Mouse (Mus musculus) midbrain, postnatal 0 days (tissue): ENCODE results near the gene C1qtnf1. TPM values are rescaled to one million over a fixed set of nuclear protein-coding genes. Genes with fewer than 3 reads are reported as not detected.

ENCODE experiments used
- ATAC-seq: fragments of 200-750 bp; cut with Nextera tagmentation; 2 replicates; pipeline ENCODE4 v1.8.0; 2017; ENCODE audit warnings: moderate number of reproducible peaks, mild to moderate bottlenecking, moderate TSS enrichment, moderate library complexity; ENCODE audit not compliant: low FRiP score
- DNase-seq: peaks from one replicate; pipeline ENCODE4 v3.0.0-alpha.2; 2015; ENCODE audit warnings: low spot score
- H3K27ac ChIP-seq: fragments of 300-500 bp; sonication (generic); 2 replicates; pipeline ENCODE4 v1.5.1; 2014; ENCODE audit warnings: low read depth, mild to moderate bottlenecking, low read length, mixed read lengths
- H3K27me3 ChIP-seq: fragments of 300-500 bp; sonication (generic); 2 replicates; pipeline ENCODE4 v1.6.1; 2014; ENCODE audit warnings: low read length, control low read depth, mixed read lengths; ENCODE audit not compliant: insufficient read depth
- H3K36me3 ChIP-seq: fragments of 300-500 bp; sonication (generic); 2 replicates; pipeline ENCODE4 v1.6.1; 2014; ENCODE audit warnings: low read length, control low read depth, mixed read lengths; ENCODE audit not compliant: insufficient read depth
- H3K4me1 ChIP-seq: fragments of 300-500 bp; sonication (generic); 2 replicates; pipeline ENCODE4 v1.6.1; 2014; ENCODE audit warnings: mild to moderate bottlenecking, control low read depth, antibody characterized with exemption, low read length, mixed read lengths; ENCODE audit not compliant: insufficient read depth
- H3K4me2 ChIP-seq: fragments of 300-500 bp; sonication (generic); 2 replicates; pipeline ENCODE4 v1.6.1; 2014; ENCODE audit warnings: low read depth, mild to moderate bottlenecking, low read length, mixed read lengths; ENCODE audit not compliant: poor library complexity, severe bottlenecking
- H3K4me3 ChIP-seq: fragments of 300-500 bp; sonication (generic); 2 replicates; pipeline ENCODE4 v1.5.1; 2014; ENCODE audit warnings: low read depth, mild to moderate bottlenecking, low read length, moderate library complexity
- H3K9ac ChIP-seq: fragments of 300-500 bp; sonication (generic); replicated peaks from 2 replicates; pipeline ENCODE4 v1.6.1; 2014; ENCODE audit warnings: mild to moderate bottlenecking, low read length, moderate library complexity, mixed read lengths; ENCODE audit not compliant: poor library complexity, severe bottlenecking
- H3K9me3 ChIP-seq: fragments of 300-500 bp; sonication (generic); 2 replicates; pipeline ENCODE4 v1.6.1; 2016; ENCODE audit warnings: low read length, control low read depth
- CTCF ChIP-seq: IDR thresholded peaks from 2 replicates; pipeline ENCODE4 v1.5.1; 2016; ENCODE audit warnings: antibody characterized with exemption, mild to moderate bottlenecking
- WGBS: fragments of 180-500 bp; shearing (Covaris S2); extraction: QIAGEN DNeasy Blood & Tissue Kit; methylation state at CpG from one replicate; pipeline ENCODE4 v1.1.7; 2014; 5-methylcytosine and 5-hydroxymethylcytosine counted together
- polyA plus RNA-seq: library from polyadenylated mRNA; unstranded; fragments of >200 nt; fragmentation: Nextera tagmentation; extraction: Ambion mirVana; gene quantifications from 2 replicates; pipeline ENCODE4 v1.2.1, GENCODE M21; 2015
- total RNA-seq: library from RNA; depleted of rRNA; stranded (reverse); fragments of >200 nt; gene quantifications from 2 replicates; pipeline ENCODE4 v1.2.3, GENCODE M21; 2014

Gene C1qtnf1
- total and polyA plus RNA-seq, 2 experiments from 2014 or later: 5.2 to 8.7 TPM

GRCm38 (mm10) chr11:118433398-118433868, 5.4 kb downstream of the C1qtnf1 start:
- H3K4me2 ChIP-seq: no peak overlapping the region
- peak; percentile 37 for DNase-seq
- H3K9me3 ChIP-seq: no peaks in the 10 kb centered on the region
- TF ChIP-seq CTCF: no peak
- H3K4me1 ChIP-seq: 0 out of 2 replicates have a peak, but pooled peaks cover 4% of the 10 kb centered on the region
- no peaks in the 10 kb centered on the region for H3K27me3 ChIP-seq
- no peak for ATAC-seq
- H3K9ac ChIP-seq: no peak overlapping the region
- H3K36me3 ChIP-seq: no peaks in the 10 kb centered on the region
- H3K4me3 ChIP-seq: peak overlapping the region; percentile 9; the same call in 1 of the 2 replicates
- WGBS: 62% methylated on average over 10 of the region's 10 CpGs
- H3K27ac ChIP-seq: no peak overlapping the region

GRCm38 (mm10) chr11:118434093-118434492, 6.1 kb downstream of the C1qtnf1 start:
- Histone ChIP-seq H3K4me3 (peak overlapping the region; percentile 9; the same call in 1 of the 2 replicates), H3K27ac (no peak overlapping the region), H3K36me3 (no peaks in the 10 kb centered on the region), H3K4me2 (no peak overlapping the region), H3K9ac (no peak overlapping the region), H3K4me1 (peaks cover 3% of the 10 kb centered on the region; the same call in 1 of the 2 replicates), H3K27me3 (no peaks in the 10 kb centered on the region), H3K9me3 (no peaks in the 10 kb centered on the region)
- ATAC-seq: no peak
- TF ChIP-seq CTCF: no peak
- 63% methylated on average over 13 of the region's 13 CpGs for WGBS
- no peak for DNase-seq

- Histone ChIP-seq H3K4me1 (no peaks in the 10 kb centered on the region; the same call in 1 of the 2 replicates), H3K4me3 (no peak overlapping the region), H3K27me3 (no peaks in the 10 kb centered on the region), H3K9ac (no peak overlapping the region), H3K36me3 (no peaks in the 10 kb centered on the region), H3K27ac (no peak overlapping the region), H3K9me3 (no peaks in the 10 kb centered on the region), H3K4me2 (no peak overlapping the region)
- DNase-seq: peak; percentile 87
- peak; percentile 78 for ATAC-seq
- peak; percentile 69 for TF ChIP-seq CTCF
- WGBS: 22% methylated on average over 6 of the region's 6 CpGs
Measured at GRCm38 (mm10) chr11:118436471-118436935, 8.5 kb downstream of the C1qtnf1 start.

GRCm38 (mm10) chr11:118438665-118439414, 10.8 kb downstream of the C1qtnf1 start:
- H3K9me3 ChIP-seq: no peaks in the 10 kb centered on the region
- H3K36me3 ChIP-seq: no peaks in the 10 kb centered on the region
- ATAC-seq: peak; percentile 21; the same call in 1 of the 2 replicates
- no peaks in the 10 kb centered on the region for H3K27me3 ChIP-seq
- TF ChIP-seq CTCF: no peak
- WGBS: 17% methylated on average over 11 of the region's 11 CpGs
- H3K4me2 ChIP-seq: no peak overlapping the region
- peak; percentile 62 for DNase-seq
- H3K27ac ChIP-seq: peak overlapping the region; percentile 38; the same call in 1 of the 2 replicates
- no peak overlapping the region for H3K4me3 ChIP-seq
- no peak overlapping the region for H3K9ac ChIP-seq
- no peaks in the 10 kb centered on the region; the same call in 1 of the 2 replicates for H3K4me1 ChIP-seq

- ATAC-seq: no peak
- H3K27ac ChIP-seq: no peak overlapping the region
- no peak for TF ChIP-seq CTCF
Measured at GRCm38 (mm10) chr11:118442691-118443090, 14.7 kb downstream of the C1qtnf1 start.

More at GRCm38 (mm10) chr11:118442691-118443090, 14.7 kb downstream of the C1qtnf1 start:
- Histone ChIP-seq H3K4me1 (no peaks in the 10 kb centered on the region; the same call in 1 of the 2 replicates), H3K36me3 (no peaks in the 10 kb centered on the region), H3K4me2 (no peak overlapping the region), H3K4me3 (no peak overlapping the region), H3K27me3 (0 out of 2 replicates have a peak, but pooled peaks cover 5% of the 10 kb centered on the region), H3K9me3 (no peaks in the 10 kb centered on the region), H3K9ac (no peak overlapping the region)
- no peak for DNase-seq
- 59% methylated on average over 13 of the region's 13 CpGs for WGBS
